Mouse (Mus musculus) Patski (cell line): ENCODE data around the gene Ndufa3. TPM values are rescaled to one million over a fixed set of nuclear protein-coding genes. Genes with fewer than 3 reads are reported as not detected.
A peak's percentile ranks its signal among the peaks of the same experiment; 100 is the strongest.

Experiments
- ATAC-seq: fragments of 100-300 bp; one replicate; pipeline ENCODE4 v1.8.0; 2021
- CTCF ChIA-PET: fragments of 350-600 bp; sonication (Branson Sonifier 250); formaldehyde crosslinking; loops from one replicate; lab custom pipeline; 2022; ENCODE audit warnings: inconsistent platforms; lab: Charles Lee
- POLR2A ChIA-PET: fragments of 350-600 bp; sonication (Branson Sonifier 250); formaldehyde crosslinking; loops from one replicate; lab custom pipeline; 2022; ENCODE audit warnings: antibody characterized with exemption, inconsistent platforms; lab: Charles Lee
- DNase-seq: peaks from one replicate; pipeline ENCODE4 v3.0.0-alpha.2; 2011; ENCODE audit warnings: low read depth, low spot score
- H3K27me3 ChIP-seq: fragments of 371-371 bp; one replicate; pipeline ENCODE4 v1.5.1; 2021
- CTCF ChIP-seq: fragments of 100-300 bp; IDR thresholded peaks from one replicate; pipeline ENCODE4 v1.5.1; 2021
- in situ Hi-C: fragments of 300-500 bp; cut with MboI; formaldehyde crosslinking; loops from 3 replicates; pipeline ENCODE4 v1.11.1; 2018; ENCODE audit warnings: low pct_unique_long_range_greater_than_20kb, mixed read lengths
- polyA plus RNA-seq: library from polyadenylated mRNA; unstranded; gene quantifications from one replicate; pipeline ENCODE4 v1.2.3, GENCODE M21; 2021

The Ndufa3 gene
- polyA plus RNA-seq, 1 experiment from 2014 or later, result 328 TPM

DNA sequence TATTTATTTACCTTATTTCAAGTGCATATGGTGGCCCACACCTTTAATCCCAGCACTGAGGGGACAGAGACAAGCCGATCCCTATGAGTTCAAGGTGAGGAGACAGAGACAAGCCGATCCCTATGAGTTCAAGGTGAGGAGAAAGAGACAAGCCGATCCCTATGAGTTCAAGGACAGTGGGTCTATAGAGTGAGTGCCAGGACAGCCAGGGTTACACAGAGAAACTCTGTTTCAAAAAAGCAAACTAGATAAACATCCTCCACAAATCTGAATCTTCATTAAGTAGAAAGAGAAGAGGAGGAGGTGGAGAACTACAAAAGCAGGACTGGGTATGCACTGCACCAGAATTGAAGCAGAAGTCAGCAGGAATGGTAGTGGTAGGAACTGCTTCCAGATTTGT is 8.5 kb upstream of the Ndufa3 start:
- CTCF ChIA-PET, result interaction anchor here (1.8 kb wide), 1 partner anchor 11 kb away, joined by 4 read pairs; no protein-coding TSS in a partner anchor
- in situ Hi-C loops, result no loop called here
- no peak for TF ChIP-seq CTCF
- DNase-seq (no peak), ATAC-seq (no peak)
- POLR2A ChIA-PET, result interaction anchor here (1.0 kb wide), 1 partner anchor 37 kb away, joined by 5 read pairs; the partner anchor contains the start of gene Cnot3
- H3K27me3 ChIP-seq, result no peaks in the 10 kb centered on the region

DNA sequence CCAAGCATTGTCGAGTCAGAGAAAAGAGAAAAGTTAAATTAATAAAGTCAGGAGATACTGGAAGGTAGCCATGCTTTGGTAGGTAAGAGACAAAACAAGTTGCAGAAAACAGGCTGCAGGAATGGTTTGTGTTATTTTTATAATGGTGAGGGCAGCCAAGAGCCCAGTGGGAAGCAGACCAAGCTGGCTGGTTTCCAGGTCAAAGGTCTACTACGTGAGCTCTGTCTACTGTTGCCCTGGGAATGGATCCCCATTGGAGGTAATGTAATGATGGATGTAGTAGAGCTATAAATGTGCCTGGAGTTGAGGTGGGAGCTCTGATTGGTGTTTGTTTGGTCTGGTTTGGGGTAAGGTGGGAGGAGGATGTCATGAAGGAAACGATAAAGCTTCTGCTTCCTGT is 8.1 kb upstream of the Ndufa3 start:
- no peaks in the 10 kb centered on the region for H3K27me3 ChIP-seq
- POLR2A ChIA-PET, result interaction anchor here (1.0 kb wide), 1 partner anchor 36 kb away, joined by 5 read pairs; the partner anchor contains the start of gene Cnot3
- TF ChIP-seq CTCF, result no peak
- in situ Hi-C loops, result no loop called here
- CTCF ChIA-PET, result interaction anchor here (1.8 kb wide), 1 partner anchor 11 kb away, joined by 4 read pairs; no protein-coding TSS in a partner anchor
- DNase-seq (no peak), ATAC-seq (no peak)

DNA sequence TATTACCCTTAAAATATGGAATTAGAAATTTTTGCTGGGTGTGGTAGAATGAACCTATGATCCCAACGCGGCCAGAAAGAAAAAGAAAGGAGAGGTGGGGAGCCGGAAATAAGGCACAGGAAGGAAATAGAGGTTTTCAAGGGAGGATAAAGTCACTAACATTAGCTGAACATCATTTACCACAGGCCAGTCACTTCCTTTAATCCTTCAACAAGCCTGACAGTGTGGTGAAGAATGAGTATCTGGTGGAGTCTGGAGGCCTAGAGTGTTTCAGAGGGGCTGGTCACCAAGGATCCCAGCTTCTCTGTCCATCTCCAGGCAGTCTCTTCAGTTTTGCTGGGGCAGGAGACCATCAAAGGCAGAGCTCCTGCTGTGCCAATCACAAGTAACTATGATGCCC is 6.7 kb upstream of the Ndufa3 start:
- no peak for ATAC-seq
- in situ Hi-C loops, result no loop called here
- CTCF ChIA-PET, result interaction anchor here (0.9 kb wide), 1 partner anchor 9 kb away, joined by 3 read pairs; no protein-coding TSS in a partner anchor
- DNase-seq, result no peak
- POLR2A ChIA-PET, result no interaction called here
- no peaks in the 10 kb centered on the region for H3K27me3 ChIP-seq
- no peak for TF ChIP-seq CTCF

DNA sequence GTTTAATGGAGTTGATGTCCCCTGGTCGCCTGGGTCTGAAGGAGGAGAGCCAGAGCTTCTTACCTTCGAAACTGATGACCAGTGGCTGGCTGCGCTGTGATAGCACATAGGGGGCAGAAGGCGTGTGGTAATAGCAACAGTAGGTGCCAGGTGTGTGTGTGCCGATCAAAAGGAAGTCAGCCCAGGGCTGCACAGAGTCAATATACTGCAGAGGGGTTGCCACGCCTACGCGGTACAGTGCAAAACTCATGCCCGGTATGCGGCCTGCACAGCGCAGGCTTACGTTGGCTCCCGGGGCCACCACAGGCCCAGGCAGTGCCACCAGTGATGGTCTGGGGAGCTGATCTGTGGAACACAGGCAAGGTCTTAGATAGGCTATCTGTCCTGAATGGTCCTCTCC is 6.2 kb upstream of the Ndufa3 start:
- POLR2A ChIA-PET, result no interaction called here
- CTCF ChIA-PET, result interaction anchor here (0.9 kb wide), 1 partner anchor 9 kb away, joined by 3 read pairs; no protein-coding TSS in a partner anchor
- no peak for ATAC-seq
- in situ Hi-C loops, result no loop called here
- DNase-seq, result no peak
- no peaks in the 10 kb centered on the region for H3K27me3 ChIP-seq
- no peak for TF ChIP-seq CTCF

DNA sequence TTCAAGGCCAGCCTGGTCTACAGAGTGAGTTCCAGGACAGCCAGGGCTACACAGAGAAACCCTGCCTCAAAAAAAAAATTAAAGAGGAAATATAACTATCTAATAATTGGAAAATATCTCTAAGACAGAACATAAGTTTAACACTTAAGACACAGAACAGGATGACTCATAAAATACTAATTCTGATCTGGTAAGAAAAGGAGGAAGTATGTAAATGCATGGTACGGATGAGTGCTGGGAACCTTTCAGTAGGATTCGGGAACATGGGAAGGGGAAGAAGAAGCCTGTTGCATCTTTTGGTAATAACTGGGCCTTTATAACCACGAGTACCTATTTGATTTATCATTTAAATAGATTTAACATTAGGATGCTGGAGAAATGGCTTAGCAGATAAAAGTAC is 3.2 kb upstream of the Ndufa3 start:
- in situ Hi-C loops, result no loop called here
- no peak for TF ChIP-seq CTCF
- H3K27me3 ChIP-seq, result no peaks in the 10 kb centered on the region
- DNase-seq (no peak), ATAC-seq (no peak)
- ChIA-PET POLR2A (no interaction called here), CTCF (no interaction called here)

DNA sequence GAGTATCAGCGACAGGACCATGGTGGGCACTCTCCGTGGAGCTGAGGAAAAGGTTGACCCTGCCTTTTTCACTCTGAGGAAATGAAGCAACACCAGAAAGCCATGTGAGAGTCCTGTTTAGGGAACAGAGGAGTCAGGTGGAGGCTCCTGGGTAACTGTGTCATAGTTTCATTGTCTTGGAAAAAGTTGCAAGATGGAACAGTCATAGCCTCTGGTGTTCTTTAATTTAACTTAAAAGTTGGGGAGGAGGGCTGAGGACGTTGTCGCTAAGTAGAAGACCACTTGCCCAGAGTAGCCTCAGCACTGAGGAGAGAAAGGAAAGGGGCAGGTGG is 1.1 kb upstream of the Ndufa3 start, which contains the start of gene Oscar:
Oscar (minus strand) TSS at position 101 of the 332 bp plus-strand sequence.
- DNase-seq, result no peak
- ChIA-PET POLR2A (no interaction called here), CTCF (interaction anchor here (1.3 to 2.3 kb wide), 5 partner anchors 9 to 30 kb away, joined by 4 to 15 read pairs (median 6); no protein-coding TSS in a partner anchor)
- no peak for ATAC-seq
- TF ChIP-seq CTCF, result no peak
- H3K27me3 ChIP-seq, result no peaks in the 10 kb centered on the region
- in situ Hi-C loops, result no loop called here

DNA sequence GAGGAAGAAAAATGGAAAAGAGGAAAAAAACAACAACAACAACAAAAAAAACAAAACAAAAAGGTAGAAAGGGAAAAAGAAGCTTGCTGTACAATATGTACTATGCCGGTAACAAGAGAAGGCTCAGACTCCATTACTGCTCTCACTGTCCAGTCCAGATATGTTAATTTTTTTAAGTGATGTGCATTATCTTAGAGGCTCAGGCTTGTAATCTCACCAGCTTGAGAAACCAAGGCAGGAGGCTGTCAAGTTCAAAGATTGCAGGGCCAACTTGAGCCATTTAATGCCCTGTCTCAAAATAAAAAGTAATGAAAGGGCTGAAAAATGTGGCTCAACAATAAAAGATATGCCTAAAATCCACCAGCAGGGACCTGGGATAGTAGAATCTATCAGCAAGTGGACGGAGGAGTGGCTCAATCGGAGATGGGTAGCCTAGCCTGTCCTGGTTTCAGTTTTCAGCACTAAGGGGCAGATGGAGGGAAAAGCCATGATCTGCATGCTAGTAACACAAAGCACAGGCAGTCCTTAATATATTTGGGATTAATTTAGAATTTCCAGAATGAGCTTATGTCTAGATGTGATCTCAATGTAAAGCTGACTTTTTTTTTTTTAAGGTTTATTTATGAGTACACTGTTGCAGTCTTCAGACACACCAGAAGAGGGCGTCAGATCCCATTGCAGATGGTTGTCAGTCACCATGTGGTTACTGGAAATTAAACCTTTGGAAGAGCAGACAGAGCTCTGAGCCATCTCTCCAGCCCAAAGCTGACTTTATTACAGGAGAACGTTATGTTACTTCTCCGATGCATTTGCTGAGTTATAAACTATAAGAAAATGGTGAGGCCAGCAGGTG is 558 bp upstream of the Ndufa3 start:
- ChIA-PET CTCF (interaction anchor here (1.0 to 2.3 kb wide), 10 partner anchors 10 to 286 kb away, joined by 3 to 18 read pairs (median 4); no protein-coding TSS in a partner anchor), POLR2A (interaction anchor here (0.9 kb wide), 1 partner anchor 9 kb away, joined by 3 read pairs; no protein-coding TSS in a partner anchor)
- peak; percentile 73 for TF ChIP-seq CTCF
- DNase-seq (no peak), ATAC-seq (peak; percentile 15)
- in situ Hi-C loops, result no loop called here
- no peaks in the 10 kb centered on the region for H3K27me3 ChIP-seq

DNA sequence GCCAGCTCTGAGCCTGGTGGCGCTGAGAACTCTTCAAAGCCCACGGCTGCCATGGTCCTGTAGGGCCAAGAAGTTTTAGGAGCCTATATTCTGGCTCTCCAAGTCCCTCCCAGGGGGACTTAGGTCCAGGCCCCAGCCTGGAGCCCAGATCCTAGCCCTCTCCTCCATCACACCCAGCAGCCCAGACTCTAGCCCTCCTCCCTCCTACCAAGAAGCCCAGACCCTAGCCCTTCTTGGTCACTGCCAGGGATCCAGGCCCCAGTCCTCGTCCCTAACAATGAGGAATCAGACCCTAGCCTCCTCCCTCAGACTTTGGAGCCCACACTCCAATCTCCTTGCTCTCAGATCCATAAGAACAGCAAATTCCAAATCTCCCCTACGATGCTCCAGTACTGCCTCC is 11.9 kb downstream of the Ndufa3 start:
- ATAC-seq (no peak), DNase-seq (no peak)
- in situ Hi-C loops, result no loop called here
- ChIA-PET CTCF (no interaction called here), POLR2A (no interaction called here)
- TF ChIP-seq CTCF, result no peak
- H3K27me3 ChIP-seq, result no peaks in the 10 kb centered on the region

DNA sequence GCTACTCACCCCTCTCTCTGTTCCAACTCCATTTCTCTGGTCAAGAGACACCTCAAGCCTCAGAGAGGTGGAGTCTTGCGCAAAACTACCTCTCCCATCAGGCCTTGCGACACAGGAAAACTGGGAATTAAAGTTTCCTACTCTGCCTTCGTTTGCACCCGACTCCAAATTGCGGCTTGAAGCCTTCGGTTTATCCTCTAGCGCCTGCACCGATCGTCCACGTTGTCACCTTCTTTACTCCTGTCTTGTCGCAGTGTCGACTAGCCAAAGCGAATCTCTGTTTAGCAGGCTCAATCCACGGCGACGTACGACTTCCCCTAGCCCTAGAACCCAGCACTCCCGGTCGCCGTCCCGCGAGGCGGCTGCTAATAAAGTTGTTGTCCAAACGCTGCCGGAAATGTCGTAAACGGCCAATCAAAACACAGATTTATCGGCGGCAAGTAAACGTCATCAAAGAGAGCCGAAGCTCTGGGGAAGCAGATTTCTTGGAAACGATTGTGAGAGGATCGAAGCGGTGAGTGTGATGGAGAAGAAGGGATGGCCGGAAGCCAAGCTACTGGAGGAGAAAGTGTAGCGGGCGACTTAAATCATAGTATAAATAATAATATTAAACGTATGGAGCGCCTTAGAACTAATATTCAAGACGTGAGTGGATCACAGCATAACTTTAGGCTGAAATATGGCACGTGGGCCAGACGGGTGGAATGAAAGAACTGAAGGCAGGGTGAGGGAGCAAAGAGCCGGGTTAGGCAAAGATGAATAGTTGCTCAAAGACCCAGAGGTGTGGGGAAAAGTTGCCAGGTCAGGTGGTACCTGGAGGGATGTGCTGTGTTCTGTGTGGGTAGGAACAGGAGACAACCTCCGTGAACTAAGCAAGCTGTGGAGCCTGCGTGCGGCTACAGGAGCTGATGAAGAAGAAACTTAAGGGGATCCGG is 12.6 kb downstream of the Ndufa3 start, which contains the start of the genes Tfpt and Prpf31:
Tfpt (minus strand) TSS at position 387 of the 935 bp plus-strand sequence.
Prpf31 (plus strand) TSS at position 443 of the 935 bp plus-strand sequence.
- in situ Hi-C loops, result no loop called here
- no peak for TF ChIP-seq CTCF
- CTCF ChIA-PET, result no interaction called here
- POLR2A ChIA-PET, result interaction anchor here (1.2 to 1.4 kb wide), 2 partner anchors 14 to 20 kb away, joined by 3 to 4 read pairs; no protein-coding TSS in a partner anchor
- no peaks in the 10 kb centered on the region for H3K27me3 ChIP-seq
- DNase-seq, result peak; percentile 76
- ATAC-seq, result peak; percentile 78

DNA sequence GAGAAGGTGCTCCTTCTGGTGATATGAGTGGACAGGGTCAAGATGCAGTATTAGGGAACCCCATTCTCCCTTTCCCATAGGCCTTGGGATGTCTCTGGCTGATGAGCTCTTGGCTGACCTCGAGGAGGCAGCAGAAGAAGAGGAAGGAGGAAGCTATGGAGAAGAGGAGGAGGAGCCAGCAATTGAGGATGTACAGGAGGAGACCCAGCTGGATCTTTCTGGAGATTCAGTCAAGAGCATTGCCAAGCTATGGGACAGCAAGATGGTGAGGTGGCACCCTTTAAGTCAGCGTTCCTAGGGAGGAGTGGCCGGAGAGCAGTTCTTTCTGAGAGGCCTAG is 13.3 kb downstream of the Ndufa3 start:
- in situ Hi-C loops, result no loop called here
- ATAC-seq (no peak), DNase-seq (no peak)
- TF ChIP-seq CTCF, result no peak
- ChIA-PET POLR2A (interaction anchor here (1.2 to 1.4 kb wide), 2 partner anchors 13 to 20 kb away, joined by 3 to 4 read pairs; no protein-coding TSS in a partner anchor), CTCF (no interaction called here)
- no peaks in the 10 kb centered on the region for H3K27me3 ChIP-seq
